Mouse (Mus musculus) neural tube, embryonic 12.5 days (tissue): ENCODE results near the gene Apbb2. TPM values are rescaled to one million over a fixed set of nuclear protein-coding genes. Genes with fewer than 3 reads are reported as not detected.

Source experiments
- ATAC-seq: fragments of 200-750 bp; cut with Nextera tagmentation; 2 replicates; pipeline ENCODE4 v1.8.0; 2017; ENCODE audit warnings: low read depth, mild to moderate bottlenecking, moderate TSS enrichment, moderate library complexity; ENCODE audit not compliant: low FRiP score
- H3K27ac ChIP-seq: fragments of 300-500 bp; sonication (generic); 2 replicates; pipeline ENCODE4 v1.5.1; 2016
- H3K27me3 ChIP-seq: fragments of 300-500 bp; sonication (generic); replicated peaks from 2 replicates; pipeline ENCODE4 v1.6.1; 2016; ENCODE audit warnings: mild to moderate bottlenecking
- H3K36me3 ChIP-seq: fragments of 300-500 bp; sonication (generic); 2 replicates; pipeline ENCODE4 v1.6.1; 2016; ENCODE audit warnings: mild to moderate bottlenecking
- H3K4me1 ChIP-seq: fragments of 300-500 bp; sonication (generic); 2 replicates; pipeline ENCODE4 v1.6.1; 2016
- H3K4me2 ChIP-seq: fragments of 300-500 bp; sonication (generic); replicated peaks from 2 replicates; pipeline ENCODE4 v1.6.1; 2016; ENCODE audit warnings: mild to moderate bottlenecking
- H3K4me3 ChIP-seq: fragments of 300-500 bp; sonication (generic); 2 replicates; pipeline ENCODE4 v1.5.1; 2016
- H3K9ac ChIP-seq: fragments of 300-500 bp; sonication (generic); 2 replicates; pipeline ENCODE4 v1.6.1; 2016; ENCODE audit warnings: mild to moderate bottlenecking
- H3K9me3 ChIP-seq: fragments of 300-500 bp; sonication (generic); 2 replicates; pipeline ENCODE4 v1.6.1; 2016; ENCODE audit warnings: mild to moderate bottlenecking
- WGBS: fragments of 180-500 bp; shearing (Covaris S2); methylation state at CpG from one replicate; pipeline ENCODE4 v1.1.7; 2016; 5-methylcytosine and 5-hydroxymethylcytosine counted together
- polyA plus RNA-seq: library from polyadenylated mRNA; unstranded; fragments of >200 nt; fragmentation: Nextera tagmentation; extraction: Ambion mirVana; gene quantifications from 2 replicates; pipeline ENCODE4 v1.2.1, GENCODE M21; 2016

Apbb2 gene
- polyA plus RNA-seq, 1 experiment from 2014 or later, result 80.5 TPM

- no peak overlapping the region for H3K9ac ChIP-seq
- H3K27me3 ChIP-seq, result no peaks in the 10 kb centered on the region
- 68% methylated on average over 8 of the region's 8 CpGs for WGBS
- no peak overlapping the region for H3K4me3 ChIP-seq
- peaks cover 27% of the 10 kb centered on the region for H3K4me1 ChIP-seq
- H3K36me3 ChIP-seq, result no peaks in the 10 kb centered on the region
- ATAC-seq, result 0 out of 2 replicates have a peak, but pooled peaks have one; percentile 46
- H3K4me2 ChIP-seq, result no peak overlapping the region
- H3K9me3 ChIP-seq, result no peaks in the 10 kb centered on the region
- H3K27ac ChIP-seq, result 0 out of 2 replicates have a peak overlapping the region, but pooled peaks have one; percentile 11
These were observed 91.5 kb downstream of the Apbb2 start for GRCm38 (mm10) chr5:66527090-66527489.

GRCm38 (mm10) chr5:66525002-66525401, 93.6 kb downstream of the Apbb2 start:
- Histone ChIP-seq H3K36me3 (no peaks in the 10 kb centered on the region), H3K4me1 (peaks cover 27% of the 10 kb centered on the region), H3K27me3 (no peaks in the 10 kb centered on the region), H3K4me2 (no peak overlapping the region), H3K4me3 (no peak overlapping the region), H3K9ac (no peak overlapping the region), H3K27ac (no peak overlapping the region), H3K9me3 (no peaks in the 10 kb centered on the region)
- WGBS, result 75% methylated on average over 4 of the region's 4 CpGs
- ATAC-seq, result no peak

GRCm38 (mm10) chr5:66523681-66524503, 94.7 kb downstream of the Apbb2 start:
- no peaks in the 10 kb centered on the region for H3K36me3 ChIP-seq
- H3K27me3 ChIP-seq, result no peaks in the 10 kb centered on the region
- H3K4me3 ChIP-seq, result no peak overlapping the region
- no peak overlapping the region for H3K27ac ChIP-seq
- no peak for ATAC-seq
- no peak overlapping the region for H3K9ac ChIP-seq
- H3K4me1 ChIP-seq, result peaks cover 26% of the 10 kb centered on the region
- no peaks in the 10 kb centered on the region for H3K9me3 ChIP-seq
- no peak overlapping the region for H3K4me2 ChIP-seq
- WGBS, result 67% methylated on average over 16 of the region's 16 CpGs

GRCm38 (mm10) chr5:66521250-66521649, 97.3 kb downstream of the Apbb2 start:
- no peak for ATAC-seq
- Histone ChIP-seq H3K4me1 (peaks cover 17% of the 10 kb centered on the region), H3K4me2 (no peak overlapping the region), H3K9me3 (no peaks in the 10 kb centered on the region), H3K36me3 (no peaks in the 10 kb centered on the region), H3K9ac (no peak overlapping the region), H3K27me3 (no peaks in the 10 kb centered on the region), H3K4me3 (no peak overlapping the region), H3K27ac (no peak overlapping the region)
- 71% methylated on average over 2 of the region's 2 CpGs for WGBS

- no peaks in the 10 kb centered on the region for H3K9me3 ChIP-seq
- H3K4me2 ChIP-seq, result no peak overlapping the region
- H3K27me3 ChIP-seq, result no peaks in the 10 kb centered on the region
- no peak for ATAC-seq
- no peak overlapping the region for H3K27ac ChIP-seq
- WGBS, result 74% methylated on average over 5 of the region's 5 CpGs
- no peak overlapping the region for H3K4me3 ChIP-seq
- no peaks in the 10 kb centered on the region for H3K36me3 ChIP-seq
- peaks cover 11% of the 10 kb centered on the region for H3K4me1 ChIP-seq
- no peak overlapping the region for H3K9ac ChIP-seq
These were observed 99.1 kb downstream of the Apbb2 start for GRCm38 (mm10) chr5:66519511-66519910.

GRCm38 (mm10) chr5:66518411-66519006, 100.1 kb downstream of the Apbb2 start:
- Histone ChIP-seq H3K27me3 (no peaks in the 10 kb centered on the region), H3K4me1 (peaks cover 4% of the 10 kb centered on the region; the same call in 1 of the 2 replicates), H3K4me3 (no peak overlapping the region), H3K27ac (no peak overlapping the region), H3K9me3 (no peaks in the 10 kb centered on the region), H3K4me2 (no peak overlapping the region), H3K36me3 (no peaks in the 10 kb centered on the region), H3K9ac (no peak overlapping the region)
- 44% methylated on average over 14 of the region's 14 CpGs for WGBS
- no peak for ATAC-seq

- Histone ChIP-seq H3K4me2 (no peak overlapping the region), H3K4me1 (peaks cover 3% of the 10 kb centered on the region; the same call in 1 of the 2 replicates), H3K9ac (no peak overlapping the region), H3K27me3 (no peaks in the 10 kb centered on the region), H3K36me3 (no peaks in the 10 kb centered on the region), H3K27ac (no peak overlapping the region), H3K4me3 (no peak overlapping the region), H3K9me3 (no peaks in the 10 kb centered on the region)
- ATAC-seq, result no peak
- WGBS, result 61% methylated on average over 6 of the region's 6 CpGs
These were observed 101.1 kb downstream of the Apbb2 start for GRCm38 (mm10) chr5:66517503-66517902.

- Histone ChIP-seq H3K4me3 (no peak overlapping the region), H3K27ac (no peak overlapping the region), H3K9me3 (no peaks in the 10 kb centered on the region), H3K4me2 (no peak overlapping the region), H3K27me3 (no peaks in the 10 kb centered on the region), H3K4me1 (peaks cover 3% of the 10 kb centered on the region; the same call in 1 of the 2 replicates), H3K9ac (no peak overlapping the region), H3K36me3 (no peaks in the 10 kb centered on the region)
- 93% methylated on average over 8 of the region's 8 CpGs for WGBS
- ATAC-seq, result no peak
These were observed 102.3 kb downstream of the Apbb2 start for GRCm38 (mm10) chr5:66516311-66516710.

- no peak overlapping the region for H3K27ac ChIP-seq
- ATAC-seq, result no peak
- no peaks in the 10 kb centered on the region for H3K9me3 ChIP-seq
- H3K4me1 ChIP-seq, result peaks cover 3% of the 10 kb centered on the region; the same call in 1 of the 2 replicates
- 79% methylated on average over 10 of the region's 10 CpGs for WGBS
- no peaks in the 10 kb centered on the region for H3K27me3 ChIP-seq
- no peaks in the 10 kb centered on the region for H3K36me3 ChIP-seq
- H3K4me2 ChIP-seq, result no peak overlapping the region
- no peak overlapping the region for H3K9ac ChIP-seq
- no peak overlapping the region for H3K4me3 ChIP-seq
These were observed 103.3 kb downstream of the Apbb2 start for GRCm38 (mm10) chr5:66515271-66515670.

GRCm38 (mm10) chr5:66514659-66515058, 103.9 kb downstream of the Apbb2 start:
- H3K36me3 ChIP-seq, result no peaks in the 10 kb centered on the region
- 79% methylated on average over 6 of the region's 6 CpGs for WGBS
- no peak overlapping the region for H3K4me2 ChIP-seq
- no peak for ATAC-seq
- peaks cover 3% of the 10 kb centered on the region; the same call in 1 of the 2 replicates for H3K4me1 ChIP-seq
- no peaks in the 10 kb centered on the region for H3K27me3 ChIP-seq
- no peak overlapping the region for H3K4me3 ChIP-seq
- H3K9me3 ChIP-seq, result no peaks in the 10 kb centered on the region
- no peak overlapping the region for H3K27ac ChIP-seq
- H3K9ac ChIP-seq, result no peak overlapping the region

GRCm38 (mm10) chr5:66513412-66513811, 105.2 kb downstream of the Apbb2 start:
- H3K4me3 ChIP-seq, result no peak overlapping the region
- no peak overlapping the region for H3K9ac ChIP-seq
- H3K4me1 ChIP-seq, result peaks cover 3% of the 10 kb centered on the region; the same call in 1 of the 2 replicates
- no peak overlapping the region for H3K4me2 ChIP-seq
- no peaks in the 10 kb centered on the region for H3K36me3 ChIP-seq
- no peak overlapping the region for H3K27ac ChIP-seq
- no peak for ATAC-seq
- H3K9me3 ChIP-seq, result no peaks in the 10 kb centered on the region
- H3K27me3 ChIP-seq, result no peaks in the 10 kb centered on the region

GRCm38 (mm10) chr5:66512519-66512918, 106.1 kb downstream of the Apbb2 start:
- WGBS, result 93% methylated on average over 7 of the region's 7 CpGs
- H3K9ac ChIP-seq, result no peak overlapping the region
- ATAC-seq, result no peak
- no peak overlapping the region for H3K4me2 ChIP-seq
- H3K4me3 ChIP-seq, result no peak overlapping the region
- no peaks in the 10 kb centered on the region for H3K9me3 ChIP-seq
- H3K27ac ChIP-seq, result no peak overlapping the region
- no peaks in the 10 kb centered on the region for H3K27me3 ChIP-seq
- no peaks in the 10 kb centered on the region for H3K36me3 ChIP-seq
- H3K4me1 ChIP-seq, result no peaks in the 10 kb centered on the region
